Mouse (Mus musculus) brain, embryonic 14.5 days (tissue): ENCODE measurements around the gene C5ar1.

Experiments
- CTCF ChIP-seq: fragments of 200-500 bp; IDR thresholded peaks from 2 replicates; pipeline ENCODE4 v1.5.1; 2012; ENCODE audit warnings: inconsistent platforms, mild to moderate bottlenecking, moderate library complexity, borderline replicate concordance; ENCODE audit not compliant: insufficient read depth, insufficient read length; ENCODE audit errors: extremely low read depth
- POLR2A ChIP-seq: fragments of 200-500 bp; IDR thresholded peaks from 2 replicates; pipeline ENCODE4 v1.6.1; 2012; ENCODE audit warnings: mild to moderate bottlenecking, inconsistent platforms, borderline replicate concordance; ENCODE audit not compliant: poor library complexity, insufficient read depth, insufficient read length, severe bottlenecking; ENCODE audit errors: extremely low read depth

DNA sequence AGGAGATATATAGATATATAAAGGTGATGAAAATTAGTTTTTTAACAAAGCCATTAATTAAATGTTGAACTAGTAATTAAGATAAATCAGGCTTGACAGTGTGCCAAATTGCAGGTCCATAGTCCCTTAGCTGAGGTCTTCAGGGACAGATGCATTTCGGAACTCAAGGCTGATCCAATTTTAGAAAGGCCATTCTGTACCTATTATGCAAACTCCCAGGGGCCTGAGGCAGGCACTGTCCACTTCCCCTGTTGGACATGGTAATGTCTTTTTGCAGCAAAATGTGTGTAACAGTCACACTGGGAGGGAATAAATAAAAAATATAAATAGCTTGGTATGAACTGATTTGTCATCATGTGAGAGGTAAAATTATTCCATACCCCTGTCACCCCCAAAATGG, 11.8 kb upstream of the C5ar1 start:
- TF ChIP-seq CTCF, result no peak
- TF ChIP-seq POLR2A, result no peak
